Mouse (Mus musculus) heart, postnatal 36 days (tissue): ENCODE data around the gene Zfp639. TPM values are rescaled to one million over a fixed set of nuclear protein-coding genes. Genes with fewer than 3 reads are reported as not detected.

ENCODE experiments used
- DNase-seq, 2 experiments: peaks; one replicate each; pipeline ENCODE4 v3.0.0; 2021 to 2022
- intact Hi-C: fragments of 180-260 bp; cut with DNase I; formaldehyde crosslinking; loops from one replicate; pipeline ENCODE4 v1.15.1; 2025
- total RNA-seq, 2 experiments: library from RNA; stranded (reverse); gene quantifications; 2 replicates each; pipeline ENCODE4 v1.2.3; 2021

The Zfp639 gene
- total RNA-seq = 10 to 100 TPM; 27.3 to 31.6 TPM

- intact Hi-C loops = loop anchor here (2.0 to 10.0 kb wide), 5 partner anchors 19 to 715 kb away; partner anchors contain the start of genes Mfn1 and Pik3ca
- no peak for DNase-seq
Measured at GRCm38 (mm10) chr3:32509496-32510374, at the start of gene Zfp639. Gene Zfp639 (plus strand): TSS chr3:32510259.

GRCm38 (mm10) chr3:32467321-32467720 is 42.7 kb upstream of the Zfp639 start:
- DNase-seq = no peak
- intact Hi-C loops = no loop called here

- DNase-seq = no peak
- intact Hi-C loops = no loop called here
Measured at GRCm38 (mm10) chr3:32468411-32468810, 41.6 kb upstream of the Zfp639 start.

DNA sequence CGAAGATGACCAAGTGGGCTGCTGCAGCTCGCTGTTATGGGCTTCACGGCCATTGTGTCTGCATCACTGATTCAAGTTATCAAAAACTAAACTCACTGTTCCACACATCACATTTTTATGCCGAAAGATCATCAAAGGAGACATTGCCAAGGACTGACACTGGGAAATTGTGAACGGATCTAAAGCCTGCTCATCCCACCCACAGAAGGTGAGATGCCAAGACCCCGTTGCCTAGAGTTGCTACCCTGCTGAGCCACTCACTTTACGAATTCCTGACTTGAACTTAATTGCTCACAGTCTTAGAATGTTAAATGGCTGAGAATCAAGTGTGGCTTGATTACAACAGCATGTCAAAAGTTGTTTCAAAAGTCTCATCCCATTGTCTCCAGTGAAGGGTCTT is 39.6 kb upstream of the Zfp639 start:
- DNase-seq = no peak
- intact Hi-C loops = no loop called here

GRCm38 (mm10) chr3:32471098-32471497 is 39.0 kb upstream of the Zfp639 start:
- DNase-seq = no peak
- intact Hi-C loops = no loop called here

GRCm38 (mm10) chr3:32472191-32472900 is 37.7 kb upstream of the Zfp639 start:
- peak; percentile 16 to 40 for DNase-seq
- intact Hi-C loops = no loop called here

DNA sequence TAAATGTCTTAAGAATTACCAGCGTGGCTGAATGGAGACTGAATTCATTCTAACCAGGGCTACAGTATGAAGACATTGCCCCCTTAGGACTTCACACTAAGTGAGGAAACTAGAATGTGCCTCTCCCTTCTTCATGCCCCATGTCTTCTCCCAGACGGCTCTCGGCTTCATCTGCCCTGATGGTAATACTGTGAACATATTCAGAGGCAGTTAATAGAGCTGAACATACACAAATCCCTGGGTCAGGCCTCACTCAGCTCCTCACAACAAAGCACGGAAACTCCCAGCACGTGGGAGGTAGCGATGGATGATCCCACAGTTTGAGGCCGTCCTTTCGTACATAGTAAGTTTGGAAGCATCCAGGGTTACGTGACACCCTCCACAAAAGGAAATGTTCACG is 36.9 kb upstream of the Zfp639 start:
- no peak for DNase-seq
- intact Hi-C loops = no loop called here

DNA sequence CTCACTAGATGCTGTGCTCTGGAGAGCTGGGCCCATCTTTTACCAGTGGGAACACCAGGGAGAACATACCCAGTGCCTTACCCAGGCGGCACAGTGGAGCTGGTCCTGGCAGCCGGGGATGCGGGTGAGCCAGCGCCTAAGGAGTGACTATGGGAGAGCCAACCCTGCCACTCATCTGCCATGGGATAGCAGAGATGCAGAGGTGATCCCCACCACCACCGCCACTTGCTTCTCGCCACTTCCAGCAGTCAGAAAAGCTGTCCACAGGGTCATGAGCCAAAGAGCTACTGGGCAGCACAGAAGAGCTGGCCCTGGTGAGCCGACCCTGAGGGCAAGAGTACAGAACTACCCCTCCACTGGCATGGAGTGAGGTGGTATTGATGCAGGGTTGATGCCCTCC is 30.1 kb upstream of the Zfp639 start:
- intact Hi-C loops = no loop called here
- no peak for DNase-seq

DNA sequence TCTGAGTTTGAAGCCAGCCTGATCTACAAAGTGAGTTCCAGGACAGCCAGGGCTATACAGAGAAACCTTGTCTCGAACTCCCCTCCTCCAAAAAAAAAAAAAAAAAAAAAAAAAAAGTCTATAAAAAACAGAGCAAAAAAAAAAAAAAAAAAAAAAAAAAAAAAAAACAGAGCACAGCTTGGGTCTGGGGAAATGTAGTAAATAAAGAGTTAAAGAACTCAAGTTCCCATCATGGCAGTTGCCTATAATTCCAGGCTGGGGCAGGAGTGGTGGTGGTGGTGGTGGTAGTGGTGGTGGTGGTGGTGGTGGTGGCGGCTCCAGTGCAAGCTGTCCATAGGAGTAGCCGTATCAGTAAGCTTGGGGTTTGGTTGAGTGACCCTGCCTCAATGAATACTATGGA is 27.0 kb upstream of the Zfp639 start:
- intact Hi-C loops = no loop called here
- DNase-seq = no peak

DNA sequence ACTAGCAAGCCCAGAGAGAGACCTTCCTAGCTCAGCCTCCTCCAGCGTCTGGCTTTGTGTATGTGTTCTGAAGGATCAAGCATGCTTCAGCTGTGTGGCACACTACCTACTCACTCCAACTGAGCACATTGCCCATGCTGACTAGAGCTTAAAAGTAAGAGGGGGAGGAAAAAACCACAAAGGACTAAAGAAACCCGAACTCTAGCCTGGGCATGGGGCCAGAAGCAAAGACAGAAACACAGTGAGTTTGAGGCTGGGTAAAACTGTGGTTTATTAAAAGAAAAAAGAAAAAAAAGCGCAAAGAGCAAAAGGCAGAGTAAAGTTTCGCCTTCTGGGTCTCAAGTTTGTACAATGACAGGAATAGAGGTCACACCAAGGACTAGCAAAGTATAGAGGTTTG is 23.5 kb upstream of the Zfp639 start:
- intact Hi-C loops = no loop called here

DNA sequence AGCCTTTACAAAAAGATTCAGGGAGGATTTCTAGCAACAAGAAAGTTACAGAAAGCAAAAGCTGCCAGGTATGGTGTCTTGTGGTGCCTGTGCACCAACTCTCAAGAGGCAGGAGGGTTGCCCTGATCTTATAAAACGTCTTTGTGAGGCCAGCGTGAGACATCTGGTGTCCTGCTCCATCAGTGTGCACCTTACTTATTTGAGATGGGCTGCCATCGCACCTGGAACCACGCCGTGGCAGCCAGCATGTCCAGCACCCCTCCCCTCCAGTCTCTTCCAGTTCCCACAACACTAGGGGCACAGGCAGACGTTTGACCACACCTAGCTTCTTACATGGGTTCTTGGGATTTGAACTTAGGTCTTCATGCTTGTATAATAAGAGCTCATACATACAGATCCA is 21.9 kb upstream of the Zfp639 start:
- intact Hi-C loops = no loop called here
- no peak for DNase-seq

More for the DNA sequence above, 23.5 kb upstream of the Zfp639 start:
- DNase-seq = no peak

GRCm38 (mm10) chr3:32490076-32490927 is 19.8 kb upstream of the Zfp639 start:
- intact Hi-C loops = no loop called here
- DNase-seq = no peak

DNA sequence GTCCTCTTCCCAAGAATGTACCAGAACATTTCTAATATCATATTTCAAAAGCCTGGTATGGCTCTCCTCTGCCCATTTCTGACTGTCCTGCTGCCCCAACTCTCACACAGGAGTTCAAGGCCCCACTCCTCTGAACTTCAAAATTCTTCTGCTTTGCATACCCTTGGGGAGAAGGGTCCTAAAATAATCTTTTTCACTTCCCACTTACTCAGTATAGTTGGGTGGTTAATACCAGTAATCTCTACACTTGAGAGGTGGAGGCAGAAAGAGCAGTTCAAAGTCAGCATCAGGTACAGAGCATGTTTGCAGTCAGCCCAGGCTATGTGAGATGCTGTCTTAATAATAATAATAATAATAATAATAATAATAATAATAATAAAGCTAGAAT is 19.1 kb upstream of the Zfp639 start:
- no peak for DNase-seq
- intact Hi-C loops = no loop called here

DNA sequence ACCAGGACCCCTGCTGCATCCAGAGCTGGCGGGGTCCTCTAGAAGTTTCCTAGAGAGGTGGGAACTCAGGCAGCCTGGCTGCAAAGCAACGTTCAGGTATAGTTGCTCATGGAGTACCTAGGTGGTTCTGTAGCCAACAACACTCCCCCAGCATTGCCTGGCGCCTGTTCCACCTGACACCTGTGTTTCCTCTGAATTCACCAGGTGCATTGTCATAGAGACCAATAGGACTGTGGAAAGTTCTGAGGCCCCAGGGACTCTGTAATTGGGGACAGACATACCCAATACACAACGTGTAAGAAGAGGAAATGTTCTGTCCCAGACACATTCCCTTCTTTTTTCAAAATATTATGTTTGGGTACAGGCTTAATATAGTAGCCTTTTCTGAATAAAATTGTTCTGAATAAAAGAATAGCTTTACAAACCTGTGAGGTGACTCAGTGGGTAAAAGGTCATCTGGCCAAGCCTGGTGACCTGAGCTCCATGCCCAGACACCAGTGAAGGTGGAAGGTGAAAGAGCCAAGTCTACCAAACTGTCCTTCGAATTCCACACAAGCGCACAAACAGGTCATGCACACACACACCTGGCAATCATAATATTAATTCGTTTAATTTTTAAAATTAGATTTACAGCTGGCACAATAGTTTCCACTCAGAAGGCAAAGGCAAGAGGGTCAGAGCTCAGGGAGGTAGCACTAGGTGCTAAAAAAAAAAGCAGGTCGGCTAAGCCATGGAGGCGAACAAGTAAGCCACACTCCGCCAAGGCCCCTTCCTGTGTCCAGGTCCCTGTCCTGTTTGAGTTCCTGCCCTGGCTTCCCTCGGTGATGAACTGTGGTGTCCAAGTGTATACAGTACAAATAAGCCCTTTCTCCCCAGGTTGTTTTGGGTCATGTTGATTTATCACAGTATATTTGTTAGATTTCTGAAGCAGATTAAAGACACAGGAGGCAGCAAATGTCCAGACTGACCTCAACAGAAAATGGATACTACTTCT is 17.7 kb upstream of the Zfp639 start, which contains the start of gene Kcnmb3:
Gene Kcnmb3, minus strand, starts transcription at position 135 of the 994 bp plus-strand sequence.
- no peak for DNase-seq
- intact Hi-C loops = no loop called here

GRCm38 (mm10) chr3:32494387-32495087 is 15.5 kb upstream of the Zfp639 start:
- DNase-seq = peak in 1 of 2 experiments; percentile 24

GRCm38 (mm10) chr3:32495088-32495770 is 14.8 kb upstream of the Zfp639 start:
- intact Hi-C loops = no loop called here
- DNase-seq = no peak

More at GRCm38 (mm10) chr3:32494387-32495087, 15.5 kb upstream of the Zfp639 start:
- intact Hi-C loops = no loop called here

- no peak for DNase-seq
- intact Hi-C loops = no loop called here
Measured at GRCm38 (mm10) chr3:32495856-32496710, 14.0 kb upstream of the Zfp639 start.
